Mouse (Mus musculus) ES-E14 (cell line): ENCODE measurements around the gene Gng4.

Experiments used
- CHD2 ChIP-seq: IDR thresholded peaks from 2 replicates; pipeline ENCODE4 v1.6.1; 2014; ENCODE audit warnings: mild to moderate bottlenecking, low read depth, low read length, inconsistent platforms
- HCFC1 ChIP-seq: IDR thresholded peaks from 2 replicates; pipeline ENCODE4 v1.6.1; 2012; ENCODE audit warnings: low read length, inconsistent platforms, borderline replicate concordance; ENCODE audit not compliant: insufficient read depth
- MAFK ChIP-seq: IDR thresholded peaks from 2 replicates; pipeline ENCODE4 v1.6.1; 2014; ENCODE audit warnings: mild to moderate bottlenecking, low read depth, low read length, inconsistent platforms; ENCODE audit not compliant: insufficient read depth
- ZC3H11A ChIP-seq: IDR thresholded peaks from 2 replicates; pipeline ENCODE4 v1.6.1; 2012; ENCODE audit warnings: low read depth, mild to moderate bottlenecking, inconsistent platforms, low read length, borderline replicate concordance
- ZNF384 ChIP-seq: IDR thresholded peaks from 2 replicates; pipeline ENCODE4 v1.6.1; 2012; ENCODE audit warnings: low read depth, low read length, inconsistent platforms

GRCm38 (mm10) chr13:13866339-13866738, 82.5 kb downstream of the Gng4 start:
- no peak for TF ChIP-seq ZNF384
- TF ChIP-seq MAFK: no peak
- no peak for TF ChIP-seq CHD2
- TF ChIP-seq ZC3H11A: no peak
- TF ChIP-seq HCFC1: no peak
